Mouse (Mus musculus): ENCODE results near the gene Ly6g6c. TPM values are rescaled to one million over a fixed set of nuclear protein-coding genes. Genes with fewer than 3 reads are reported as not detected.
A peak's percentile ranks its signal among the peaks of the same experiment; 100 is the strongest.

Ly6g6c gene
- not detected for total RNA-seq (2021)

DNA sequence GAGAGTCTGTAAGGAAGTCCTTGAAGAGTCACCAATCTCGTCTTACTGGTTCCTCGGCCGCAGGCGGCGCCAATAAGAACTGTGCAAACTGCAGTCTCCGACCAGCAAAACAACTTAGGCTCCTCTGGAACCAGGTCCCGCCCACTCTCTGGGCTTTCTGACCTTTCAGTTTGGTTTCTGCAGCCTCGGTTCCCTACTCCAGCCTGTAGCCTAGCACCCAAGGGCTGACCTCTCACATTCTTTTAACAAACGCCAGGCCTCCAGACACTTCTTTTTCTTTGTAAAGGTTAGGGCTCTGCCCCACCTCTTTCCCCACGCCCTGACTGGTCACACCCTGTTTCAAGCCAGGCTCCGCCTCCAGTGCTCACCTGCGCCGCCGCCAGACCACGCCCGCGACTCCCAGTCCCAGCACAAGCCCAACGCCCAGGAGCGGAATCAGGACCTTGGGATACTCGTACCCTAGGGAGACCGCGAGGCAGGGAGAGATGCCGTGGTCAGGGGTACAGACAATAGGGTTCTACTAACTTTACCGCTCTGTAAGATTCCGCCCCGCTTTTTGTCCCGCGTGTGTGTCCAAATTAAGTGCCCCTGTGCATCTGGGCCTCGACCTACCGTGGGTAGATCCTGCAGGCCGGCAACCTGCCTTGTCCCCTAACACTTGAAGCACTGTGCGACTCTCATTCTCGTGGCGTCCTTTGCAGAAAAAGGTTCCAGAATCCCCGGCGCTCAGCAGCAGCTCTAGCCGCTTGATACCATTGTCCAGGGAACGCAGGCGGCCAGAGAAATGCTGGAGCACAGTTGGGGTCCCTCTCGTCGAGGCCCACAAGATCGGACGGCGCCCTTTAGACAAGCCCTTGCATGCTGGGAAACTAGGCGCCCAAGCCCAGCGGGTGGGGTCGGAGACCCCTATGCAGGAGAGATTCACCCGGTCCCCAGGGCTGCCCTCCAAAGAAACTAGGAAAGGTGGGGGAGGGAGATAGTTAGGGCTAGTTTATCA lies at the start of gene Ly6g6c:
Gene Ly6g6c, plus strand, starts transcription at position 438 of the 997 bp plus-strand sequence.
- peak in 1 of 2 experiments; percentile 59 for DNase-seq (ENCODE audit: extremely low spot score in 1 of 2, low spot score in 2 of 2)
- intact Hi-C loops (cut with DNase I): no loop called here

DNA sequence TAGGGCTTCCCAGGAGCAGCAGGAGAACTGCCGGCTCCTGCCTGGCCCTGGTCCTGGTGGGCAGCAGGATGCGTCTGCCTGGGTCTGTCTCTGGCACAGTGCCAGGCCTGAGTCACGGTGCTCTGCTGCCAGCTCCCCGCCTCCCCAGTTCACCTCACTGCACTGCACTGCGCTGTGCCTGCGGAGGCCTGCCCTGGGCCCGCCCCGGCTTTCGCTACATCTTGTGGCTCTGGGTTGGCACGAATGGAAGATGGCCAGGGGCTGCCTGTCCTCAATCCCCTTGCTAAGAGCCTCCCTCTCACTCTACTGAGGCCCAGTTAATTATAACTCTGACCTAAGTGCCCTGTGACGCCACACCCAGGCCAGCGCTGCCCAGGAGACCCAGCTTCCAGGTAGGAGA lies 48.8 kb upstream of the Ly6g6c start, which contains the start of gene Vwa7:
Gene Vwa7, plus strand, starts transcription at position 204 of the 400 bp plus-strand sequence.
- intact Hi-C loops (cut with DNase I): loop anchor here (5.0 kb wide), 2 partner anchors 81 to 101 kb away; partner anchors contain the start of gene Ly6g5b
- DNase-seq (ENCODE audit: extremely low spot score in 1 of 2, low spot score in 2 of 2): peak in 1 of 2 experiments; percentile 62

DNA sequence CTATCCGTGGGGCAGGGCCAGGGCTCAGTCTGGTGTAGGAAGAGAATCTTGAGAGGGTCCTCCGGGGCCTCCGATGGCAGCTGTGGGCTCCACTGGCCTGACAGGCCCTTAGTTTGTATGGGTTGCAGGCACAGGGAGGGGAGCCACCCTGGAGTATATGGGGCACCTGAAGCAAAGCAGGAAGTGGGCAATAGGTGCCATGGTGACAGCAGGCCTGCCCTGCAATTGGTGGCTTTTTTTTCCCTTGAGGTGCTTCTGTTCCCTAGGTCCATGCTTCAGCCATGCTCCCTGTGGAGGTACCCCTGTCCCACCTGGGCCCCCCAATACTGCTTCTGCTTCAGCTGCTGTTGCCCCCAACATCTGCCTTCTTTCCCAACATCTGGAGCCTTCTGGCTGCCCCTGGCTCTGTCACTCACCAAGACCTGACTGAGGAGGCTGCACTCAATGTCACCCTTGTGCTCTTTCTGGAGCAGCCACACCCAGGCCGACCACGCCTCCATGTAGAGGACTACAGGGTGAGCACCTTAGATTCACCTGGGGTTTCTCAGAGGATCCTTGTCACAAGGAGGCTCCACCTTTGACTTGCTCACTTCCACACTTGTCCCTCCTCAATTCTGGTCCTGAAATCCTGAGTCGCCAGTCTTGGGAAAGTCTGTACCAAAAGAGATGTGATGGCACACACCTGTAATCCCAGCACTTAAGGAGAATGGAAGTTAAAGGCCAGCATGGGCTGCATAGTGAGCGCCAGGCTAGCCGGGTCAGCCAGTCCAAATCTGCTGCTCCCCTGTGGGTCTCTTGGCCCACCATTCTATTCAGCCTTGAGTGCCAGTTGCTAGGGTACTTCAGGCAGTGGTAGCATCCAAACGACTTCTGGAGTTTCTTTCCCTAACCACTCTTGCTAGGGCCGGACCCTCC lies 48.1 kb upstream of the Ly6g6c start:
- no peak for DNase-seq (ENCODE audit: extremely low spot score in 1 of 2, low spot score in 2 of 2)
- intact Hi-C loops (cut with DNase I): loop anchor here (5.0 kb wide), 2 partner anchors 80 to 100 kb away; partner anchors contain the start of gene Ly6g5b

DNA sequence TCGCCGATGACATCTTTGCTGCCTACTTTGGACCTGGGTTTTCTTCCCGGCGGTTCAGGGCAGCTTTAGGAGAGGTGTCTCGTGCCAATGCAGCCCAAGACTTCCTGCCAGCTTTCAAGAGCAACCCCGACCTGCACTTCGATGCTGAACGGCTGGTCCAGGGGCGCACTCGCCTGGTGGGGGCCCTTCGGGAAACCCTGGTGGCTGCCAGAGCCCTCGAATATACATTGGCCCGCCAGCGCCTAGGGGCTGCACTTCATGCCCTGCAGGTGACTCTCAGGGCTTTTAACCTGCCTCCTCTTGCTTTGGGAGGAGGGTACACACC lies 47.5 kb upstream of the Ly6g6c start:
- no peak for DNase-seq (ENCODE audit: extremely low spot score in 1 of 2, low spot score in 2 of 2)
- intact Hi-C loops (cut with DNase I): loop anchor here (5.0 kb wide), 2 partner anchors 80 to 100 kb away; partner anchors contain the start of gene Ly6g5b

DNA sequence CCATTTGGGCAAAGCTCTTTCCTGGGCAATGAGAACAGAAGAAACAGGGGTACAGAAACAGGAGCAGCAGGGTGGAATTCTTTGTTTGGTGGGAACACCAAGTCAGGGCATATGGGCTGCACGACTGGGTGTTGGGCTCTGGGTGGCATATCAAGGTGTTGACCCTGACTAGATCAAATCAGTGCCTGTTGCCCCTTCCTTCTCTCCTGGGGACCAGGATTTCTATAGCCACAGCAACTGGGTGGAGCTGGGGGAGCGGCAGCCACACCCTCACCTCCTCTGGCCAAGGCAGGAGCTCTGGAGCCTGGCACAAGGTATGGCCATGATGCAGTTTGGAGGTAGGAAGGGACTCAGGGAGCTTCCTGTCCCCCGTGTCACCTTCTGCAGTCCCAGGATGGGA lies 47.0 kb upstream of the Ly6g6c start:
- intact Hi-C loops (cut with DNase I): loop anchor here (5.0 kb wide), 2 partner anchors 79 to 99 kb away; partner anchors contain the start of gene Ly6g5b
- no peak for DNase-seq (ENCODE audit: extremely low spot score in 1 of 2, low spot score in 2 of 2)

DNA sequence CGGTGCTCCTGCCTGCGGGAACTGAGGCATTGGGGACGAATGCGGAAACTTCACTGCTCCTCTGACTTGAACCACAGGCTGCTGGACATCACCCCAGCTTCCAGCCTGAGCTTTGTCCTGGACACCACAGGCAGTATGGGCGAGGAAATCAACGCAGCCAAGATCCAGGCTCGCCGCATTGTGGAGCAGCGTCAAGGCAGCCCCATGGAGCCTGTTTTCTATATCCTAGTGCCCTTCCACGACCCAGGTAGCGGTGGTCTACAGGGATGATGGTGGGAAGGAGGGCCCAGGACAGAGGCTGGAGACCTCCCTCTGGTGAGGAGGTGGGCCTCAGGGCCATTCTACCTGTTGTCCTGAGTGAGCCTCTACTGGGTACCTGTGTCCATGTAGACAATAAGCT lies 45.3 kb upstream of the Ly6g6c start:
- intact Hi-C loops (cut with DNase I): loop anchor here (5.0 kb wide), 4 partner anchors 37 to 97 kb away; partner anchors contain the start of genes Ddah2, Ly6g5b and Ly6g5c
- no peak for DNase-seq (ENCODE audit: extremely low spot score in 1 of 2, low spot score in 2 of 2)

- DNase-seq (ENCODE audit: extremely low spot score in 1 of 2, low spot score in 2 of 2): no peak
- intact Hi-C loops (cut with DNase I): loop anchor here (5.0 kb wide), 2 partner anchors 37 to 87 kb away; partner anchors contain the start of genes Ddah2 and Ly6g5c
These were observed 44.6 kb upstream of the Ly6g6c start for GRCm38 (mm10) chr17:35020551-35020950.

DNA sequence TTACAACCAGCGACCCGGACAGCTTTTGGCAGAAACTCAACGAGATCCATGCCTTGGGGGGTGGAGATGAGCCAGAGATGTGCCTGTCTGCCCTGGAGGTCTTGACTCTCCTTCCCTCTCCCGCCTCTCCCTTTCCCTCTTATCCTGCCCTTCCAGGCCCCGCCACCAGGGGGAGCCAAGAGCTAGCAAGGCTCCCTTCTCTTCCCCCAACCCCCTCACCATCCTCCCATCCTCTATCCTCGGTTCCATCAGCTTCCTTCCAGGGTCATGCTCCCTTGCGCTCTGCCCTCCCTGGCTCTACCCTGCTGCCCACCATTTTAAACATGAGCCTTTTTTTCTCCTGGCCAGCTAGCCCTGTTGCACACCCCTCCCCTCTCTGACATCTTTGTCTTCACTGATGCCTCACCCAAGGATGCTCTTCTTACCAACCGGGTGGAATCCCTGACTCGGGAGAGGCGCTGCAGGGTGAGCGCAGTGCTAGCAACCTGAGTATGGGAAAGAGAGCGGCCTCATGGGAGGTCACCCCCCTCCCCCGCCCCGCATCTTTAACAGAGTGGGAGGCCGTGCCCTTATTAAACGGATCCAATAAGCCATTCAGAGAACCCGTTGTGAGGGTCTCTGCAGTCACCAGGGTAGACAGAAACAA lies 43.9 kb upstream of the Ly6g6c start:
- peak; percentile 65 to 86 for DNase-seq (ENCODE audit: extremely low spot score in 1 of 2, low spot score in 2 of 2)
- intact Hi-C loops (cut with DNase I): loop anchor here (5.0 kb wide), 2 partner anchors 36 to 86 kb away; partner anchors contain the start of genes Ddah2 and Ly6g5c

GRCm38 (mm10) chr17:35021842-35022477 lies 43.2 kb upstream of the Ly6g6c start:
- DNase-seq (ENCODE audit: extremely low spot score in 1 of 2, low spot score in 2 of 2): no peak
- intact Hi-C loops (cut with DNase I): loop anchor here (5.0 kb wide), 2 partner anchors 35 to 85 kb away; partner anchors contain the start of genes Ddah2 and Ly6g5c

DNA sequence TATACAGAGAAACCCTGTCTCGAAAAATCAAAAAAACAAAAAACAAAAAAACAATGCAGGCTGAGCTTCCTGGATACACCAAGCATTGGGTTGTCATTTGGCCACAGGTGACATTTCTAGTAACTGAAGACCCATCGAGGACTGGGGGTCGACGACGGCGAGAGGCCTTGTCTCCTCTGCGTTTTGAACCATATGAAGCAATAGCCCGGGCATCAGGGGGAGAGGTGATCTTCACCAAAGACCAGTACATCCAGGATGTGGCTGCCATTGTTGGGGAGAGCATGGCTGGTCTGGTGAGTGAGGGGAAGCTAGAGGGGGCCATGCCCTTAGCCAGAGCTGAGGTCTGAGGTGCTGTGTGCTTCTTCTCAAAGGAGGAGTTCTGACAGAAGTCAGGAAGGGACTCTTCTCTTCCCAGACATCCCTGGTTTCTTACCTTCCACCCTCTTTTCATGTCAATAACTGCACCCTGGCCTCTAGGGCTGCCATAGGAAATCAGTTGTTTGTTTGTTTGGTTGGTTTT lies 42.6 kb upstream of the Ly6g6c start:
- intact Hi-C loops (cut with DNase I): loop anchor here (5.0 kb wide), 2 partner anchors 35 to 85 kb away; partner anchors contain the start of genes Ddah2 and Ly6g5c
- no peak for DNase-seq (ENCODE audit: extremely low spot score in 1 of 2, low spot score in 2 of 2)

DNA sequence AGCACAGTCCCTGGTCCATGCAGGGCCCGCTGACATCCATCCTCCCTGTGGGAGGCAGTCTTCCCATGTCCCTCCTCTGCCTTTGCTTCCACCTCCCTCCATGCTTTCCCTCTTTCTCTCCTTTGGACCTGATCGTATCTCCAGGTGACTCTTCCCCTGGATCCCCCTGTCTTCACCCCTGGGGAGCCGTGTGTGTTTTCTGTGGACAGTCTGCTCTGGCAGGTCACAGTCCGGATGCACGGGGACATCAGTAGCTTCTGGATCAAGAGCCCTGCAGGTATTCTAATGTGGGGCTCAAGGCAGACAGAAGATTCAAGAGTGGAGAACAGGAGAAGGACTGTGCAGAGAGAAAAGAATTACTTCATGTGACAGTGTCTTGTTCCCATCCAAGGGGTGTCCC lies 42.0 kb upstream of the Ly6g6c start:
- no peak for DNase-seq (ENCODE audit: extremely low spot score in 1 of 2, low spot score in 2 of 2)

GRCm38 (mm10) chr17:35023756-35024155 lies 41.4 kb upstream of the Ly6g6c start:
- DNase-seq (ENCODE audit: extremely low spot score in 1 of 2, low spot score in 2 of 2): peak in 1 of 2 experiments; percentile 30
- intact Hi-C loops (cut with DNase I): loop anchor here (5.0 kb wide), 2 partner anchors 34 to 84 kb away; partner anchors contain the start of genes Ddah2 and Ly6g5c

More for the DNA sequence above, 42.0 kb upstream of the Ly6g6c start:
- intact Hi-C loops (cut with DNase I): loop anchor here (5.0 kb wide), 2 partner anchors 34 to 84 kb away; partner anchors contain the start of genes Ddah2 and Ly6g5c

DNA sequence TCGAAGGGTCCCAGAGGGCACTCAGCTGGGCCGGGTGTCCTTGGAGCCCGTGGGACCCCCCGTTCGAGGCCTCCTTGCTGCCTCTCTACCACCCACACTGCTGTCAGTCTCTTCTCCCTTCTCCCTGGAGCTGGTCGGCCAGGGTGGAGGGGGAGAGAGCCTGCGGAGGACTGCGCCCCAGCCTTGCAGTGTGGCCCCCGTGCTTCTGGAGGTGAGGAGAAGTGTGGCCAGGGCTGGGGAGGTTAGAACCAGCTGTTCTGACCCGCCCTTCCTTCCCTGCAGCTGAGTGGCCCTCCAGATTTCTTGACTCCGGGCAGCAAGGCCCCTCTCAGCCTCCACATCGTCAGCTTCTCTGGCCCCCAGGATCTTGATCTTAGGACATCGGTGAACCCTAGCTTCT lies 40.9 kb upstream of the Ly6g6c start:
- intact Hi-C loops (cut with DNase I): loop anchor here (5.0 kb wide), 2 partner anchors 33 to 83 kb away; partner anchors contain the start of genes Ddah2 and Ly6g5c
- peak in 1 of 2 experiments; percentile 25 for DNase-seq (ENCODE audit: extremely low spot score in 1 of 2, low spot score in 2 of 2)

GRCm38 (mm10) chr17:35024691-35025488 lies 40.3 kb upstream of the Ly6g6c start:
- peak in 1 of 2 experiments; percentile 54 for DNase-seq (ENCODE audit: extremely low spot score in 1 of 2, low spot score in 2 of 2)
- intact Hi-C loops (cut with DNase I): loop anchor here (5.0 kb wide), 2 partner anchors 32 to 82 kb away; partner anchors contain the start of genes Ddah2 and Ly6g5c

GRCm38 (mm10) chr17:35026206-35026605 lies 39.0 kb upstream of the Ly6g6c start:
- intact Hi-C loops (cut with DNase I): no loop called here
- DNase-seq (ENCODE audit: extremely low spot score in 1 of 2, low spot score in 2 of 2): no peak

Measured in left cerebral cortex, postnatal 10 days (tissue).